Mouse (Mus musculus) bone marrow macrophage, adult 2 months (primary cell): ENCODE results near the gene Ibtk.

Experiments used
- CTCF ChIP-seq: IDR thresholded peaks from 2 replicates; pipeline ENCODE4 v1.5.1; 2012; ENCODE audit warnings: low read depth, mild to moderate bottlenecking, low read length, moderate library complexity
- POLR2A ChIP-seq: IDR thresholded peaks from 2 replicates; pipeline ENCODE4 v1.6.1; 2012; ENCODE audit warnings: mild to moderate bottlenecking, low read depth, low read length, borderline replicate concordance

GRCm38 (mm10) chr9:85750797-85751196, 1.7 kb upstream of the Ibtk start:
- TF ChIP-seq CTCF = no peak
- TF ChIP-seq POLR2A = no peak
